Mouse (Mus musculus): Measurements from ENCODE around the gene Rps6ka1.
A peak's percentile ranks its signal among the peaks of the same experiment; 100 is the strongest.
"Not testable (repeated sequence)": the region's sequence is repeated elsewhere in the genome, so short reads cannot be mapped to it uniquely, and the experiment has no call there.

Gene Rps6ka1

GRCm38 (mm10) chr4:133854621-133855020, 33.0 kb downstream of the Rps6ka1 start:
- DNase-seq: no peak

GRCm38 (mm10) chr4:133853630-133854029, 34.0 kb downstream of the Rps6ka1 start:
- DNase-seq: no peak

- DNase-seq: no peak
These were observed 41.0 kb downstream of the Rps6ka1 start for GRCm38 (mm10) chr4:133846625-133847024.

DNA sequence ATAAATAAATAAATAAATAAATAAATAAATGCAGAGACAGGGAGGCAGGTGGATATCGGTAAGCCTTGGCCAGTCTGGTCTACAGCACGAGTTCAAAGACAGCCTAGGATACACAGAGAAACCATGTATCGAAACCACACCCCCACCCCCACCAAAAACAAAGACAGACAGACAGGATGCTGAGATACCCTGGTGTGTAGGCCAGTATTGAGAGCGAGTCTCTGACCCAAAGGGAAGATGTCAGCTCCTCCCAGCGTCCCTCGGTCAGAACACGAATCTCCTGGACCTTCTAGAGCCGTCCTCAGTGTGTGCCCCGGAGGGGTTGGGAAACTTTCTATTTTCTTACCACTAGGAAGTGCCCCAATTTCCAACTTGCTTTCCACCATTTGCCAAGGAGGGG, 42.5 kb downstream of the Rps6ka1 start:
- DNase-seq: no peak

- no peak for DNase-seq
These were observed 43.3 kb downstream of the Rps6ka1 start for GRCm38 (mm10) chr4:133844209-133844841.

GRCm38 (mm10) chr4:133842992-133843737, 44.4 kb downstream of the Rps6ka1 start:
- DNase-seq: peak in 1 of 2 experiments; percentile 47

GRCm38 (mm10) chr4:133841756-133842483, 45.7 kb downstream of the Rps6ka1 start:
- DNase-seq: not testable (repeated sequence)

GRCm38 (mm10) chr4:133841035-133841434, 46.6 kb downstream of the Rps6ka1 start:
- peak; percentile 84 to 91 for DNase-seq

- DNase-seq: no peak
These were observed 47.1 kb downstream of the Rps6ka1 start for GRCm38 (mm10) chr4:133840501-133840900.

GRCm38 (mm10) chr4:133839385-133839826, 48.2 kb downstream of the Rps6ka1 start:
- no peak for DNase-seq

GRCm38 (mm10) chr4:133836575-133836974, 51.0 kb downstream of the Rps6ka1 start:
- DNase-seq: no peak

DNA sequence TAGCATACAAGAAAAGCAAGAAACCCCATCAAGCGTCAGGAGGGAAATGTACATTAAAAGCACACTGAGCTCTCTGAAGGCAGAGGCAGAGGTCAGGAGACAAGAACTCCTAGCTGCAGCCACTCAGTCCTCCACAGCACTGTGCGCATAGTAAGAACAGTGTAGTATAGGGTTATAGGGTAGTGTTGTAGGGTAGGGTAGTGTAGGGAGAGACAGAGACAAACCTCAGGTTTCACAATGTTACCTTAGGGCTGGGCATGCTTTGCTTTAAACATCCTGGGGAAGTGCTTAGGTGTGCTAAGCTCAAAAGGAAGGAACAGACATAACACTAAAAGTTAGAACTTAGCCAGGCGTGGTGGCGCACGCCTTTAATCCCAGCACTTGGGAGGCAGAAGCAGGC, 52.4 kb downstream of the Rps6ka1 start:
- no peak for DNase-seq

GRCm38 (mm10) chr4:133832945-133833874, 54.4 kb downstream of the Rps6ka1 start:
- DNase-seq: no peak

DNA sequence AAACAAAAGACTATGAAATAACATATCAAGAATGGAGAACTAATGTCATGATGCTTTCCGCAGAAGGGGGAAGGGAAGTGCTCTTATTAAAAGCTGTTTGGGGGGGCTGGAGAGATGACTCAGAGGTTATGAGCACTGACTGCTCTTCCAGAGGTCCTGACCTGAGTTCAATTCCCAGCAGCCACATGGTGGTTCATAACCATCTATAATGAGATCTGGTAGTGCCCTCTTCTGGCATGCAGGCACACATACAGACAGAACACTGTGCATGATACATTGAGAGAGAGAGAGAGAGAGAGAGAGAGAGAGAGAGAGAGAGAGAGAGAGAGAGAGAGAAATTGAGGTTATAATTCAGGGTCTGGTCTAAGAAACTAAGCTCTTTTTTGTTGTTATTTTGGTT, 57.1 kb downstream of the Rps6ka1 start:
- DNase-seq: no peak

- DNase-seq: peak; percentile 36 to 66
These were observed 58.1 kb downstream of the Rps6ka1 start for GRCm38 (mm10) chr4:133829281-133830070.

DNA sequence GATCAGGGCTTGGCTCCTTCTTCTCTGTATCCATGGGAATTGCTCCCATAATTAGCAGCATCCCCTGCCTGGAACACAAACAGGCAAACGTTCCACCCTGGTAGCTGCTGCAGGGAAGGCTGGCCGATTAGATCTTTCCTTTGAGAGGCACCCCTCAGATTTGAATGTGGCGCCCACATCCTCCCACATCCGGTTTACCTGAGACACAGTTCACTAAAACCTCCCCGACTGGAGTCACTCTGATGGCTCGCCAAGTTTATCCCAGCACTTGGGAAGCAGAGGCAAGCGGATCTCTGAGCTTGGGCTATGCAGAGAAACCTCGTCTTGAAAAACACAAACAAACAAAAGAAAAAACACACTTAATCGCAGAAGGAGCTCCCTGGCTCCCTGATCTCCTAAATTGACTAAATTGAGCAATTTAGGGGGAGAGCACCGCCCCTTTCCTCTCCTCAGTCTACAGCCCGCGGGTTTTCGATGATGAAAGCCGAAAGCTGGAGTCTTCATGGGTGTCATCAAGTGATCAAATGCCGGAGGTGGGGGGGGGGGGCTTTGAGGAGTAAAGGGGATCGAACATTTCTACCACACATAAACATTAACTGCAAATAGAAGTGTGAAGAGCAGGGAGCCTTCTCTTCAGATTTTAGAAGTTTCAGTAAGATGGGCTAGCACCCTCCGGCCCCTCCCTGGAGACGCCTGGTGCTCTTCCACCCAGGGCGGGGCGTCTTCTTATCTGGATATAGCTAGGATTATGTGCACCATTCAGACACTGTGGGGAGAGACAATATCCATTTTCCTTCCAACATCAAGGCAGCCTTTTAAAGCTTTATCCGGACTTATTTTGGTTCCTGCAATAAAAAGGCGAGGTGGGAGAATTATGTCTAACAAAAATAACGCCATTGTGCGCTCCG, 59.5 kb downstream of the Rps6ka1 start:
- DNase-seq: peak; percentile 30 to 56

DNA sequence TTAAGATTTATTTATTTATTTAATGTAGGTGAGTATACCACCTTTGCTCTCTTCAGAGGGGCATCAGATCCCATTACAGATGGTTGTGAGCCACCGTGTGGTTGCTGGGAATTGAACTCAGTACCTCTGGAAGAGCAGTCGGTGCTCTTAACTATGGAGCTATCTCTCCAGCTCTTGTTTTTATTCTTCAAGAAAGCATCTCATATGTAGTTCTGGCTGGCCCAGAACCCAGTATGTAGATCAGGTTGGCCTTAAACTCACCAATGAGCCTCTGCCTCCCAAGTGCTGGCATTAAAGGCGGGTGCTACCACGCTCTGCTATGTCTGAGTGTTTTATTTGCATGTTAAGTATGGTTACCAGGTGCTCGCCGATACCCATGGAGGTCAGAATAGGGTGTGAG, 60.2 kb downstream of the Rps6ka1 start:
- DNase-seq: no peak

DNA sequence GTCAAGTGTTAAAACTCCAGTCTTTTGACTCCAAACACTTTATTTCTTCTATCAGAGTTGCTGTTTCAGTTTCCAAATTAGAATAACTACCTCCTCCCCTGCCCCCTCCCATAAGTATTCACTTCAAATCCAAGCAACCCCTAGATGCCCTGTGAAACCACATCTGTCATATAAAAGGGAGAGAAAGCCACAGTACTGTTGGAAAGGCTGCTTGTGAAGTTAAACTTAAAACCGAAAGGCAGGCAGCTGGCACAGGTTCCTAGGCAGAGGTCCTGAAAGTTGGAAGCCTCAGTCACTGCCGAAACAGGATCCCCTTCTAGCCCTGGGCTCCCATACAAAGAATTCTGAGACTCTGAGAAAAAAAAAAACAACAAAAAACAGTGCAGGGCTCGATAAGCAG, 61.9 kb downstream of the Rps6ka1 start:
- DNase-seq: no peak

GRCm38 (mm10) chr4:133820806-133821560, 66.6 kb downstream of the Rps6ka1 start:
- DNase-seq: no peak

GRCm38 (mm10) chr4:133820166-133820565, 67.4 kb downstream of the Rps6ka1 start:
- no peak for DNase-seq

All from thymus, adult 18-20 months (tissue).